Mouse (Mus musculus) kidney, adult 11 months (tissue): ENCODE results near the gene Litaf.
"Not testable (repeated sequence)": the region's sequence is repeated elsewhere in the genome, so short reads cannot be mapped to it uniquely, and the experiment has no call there.

Experiments
- DNase-seq: peaks from one replicate; pipeline ENCODE4 v3.0.0; 2022

The Litaf gene

GRCm38 (mm10) chr16:11017807-11018595 lies 48.0 kb downstream of the Litaf start:
- DNase-seq, result no peak

GRCm38 (mm10) chr16:11016353-11016752 lies 49.6 kb downstream of the Litaf start:
- DNase-seq, result no peak

- no peak for DNase-seq
These were observed 51.5 kb downstream of the Litaf start for GRCm38 (mm10) chr16:11014407-11014806.

GRCm38 (mm10) chr16:11013464-11014147 lies 52.4 kb downstream of the Litaf start:
- not testable (repeated sequence) for DNase-seq

- DNase-seq, result peak; percentile 49
These were observed 53.1 kb downstream of the Litaf start for GRCm38 (mm10) chr16:11012571-11013463.

GRCm38 (mm10) chr16:11011939-11012338 lies 54.0 kb downstream of the Litaf start:
- no peak for DNase-seq

GRCm38 (mm10) chr16:11011206-11011605 lies 54.8 kb downstream of the Litaf start:
- DNase-seq, result no peak

GRCm38 (mm10) chr16:11010270-11010669 lies 55.7 kb downstream of the Litaf start:
- no peak for DNase-seq

GRCm38 (mm10) chr16:11008162-11008991 lies 57.6 kb downstream of the Litaf start:
- DNase-seq, result peak; percentile 88

- no peak for DNase-seq
These were observed 59.9 kb downstream of the Litaf start for GRCm38 (mm10) chr16:11006100-11006499.

GRCm38 (mm10) chr16:11001703-11002659 lies 64.0 kb downstream of the Litaf start:
- DNase-seq, result no peak

- DNase-seq, result no peak
These were observed 66.1 kb downstream of the Litaf start for GRCm38 (mm10) chr16:10999809-11000208.

GRCm38 (mm10) chr16:10998224-10998623 lies 67.7 kb downstream of the Litaf start:
- no peak for DNase-seq

- DNase-seq, result no peak
These were observed 69.4 kb downstream of the Litaf start for GRCm38 (mm10) chr16:10996576-10996975.

- DNase-seq, result peak; percentile 94
These were observed 72.8 kb downstream of the Litaf start for GRCm38 (mm10) chr16:10993032-10993744.

GRCm38 (mm10) chr16:10992090-10993031 lies 73.6 kb downstream of the Litaf start:
- peak; percentile 42 for DNase-seq

GRCm38 (mm10) chr16:10991737-10992089 lies 74.2 kb downstream of the Litaf start:
- DNase-seq, result no peak

- peak; percentile 53 for DNase-seq
These were observed 75.2 kb downstream of the Litaf start for GRCm38 (mm10) chr16:10990763-10991162.

- no peak for DNase-seq
These were observed 76.1 kb downstream of the Litaf start for GRCm38 (mm10) chr16:10989896-10990295.
